In genomic region chr4:139417868-139418267, GRCm38 (mm10) we compare ENCODE assay signal across 25 mouse cellular contexts.
A peak's percentile ranks its signal among the peaks of the same experiment; 100 is the strongest.
DNase-seq lines count a peak whose midpoint lies in the region; ATAC-seq and TF ChIP-seq lines count a peak whose summit lies in the region.
"Had no signal": no experiment of that assay in that cellular context is flagged by ENCODE, and none has a peak within 500 bp of the region (broad histone marks: within the 10 kb centered on the region; RNA-seq: fewer than 3 reads in every experiment).

No protein-coding gene starts in this region.

- no peaks in the 10 kb centered on the region for H3K9me3 ChIP-seq in kidney, postnatal 0 days (replicated peaks; ENCODE audit: low read length)
- no peaks in the 10 kb centered on the region for H3K9me3 ChIP-seq in G1E (replicated peaks)
- H3K9me3 ChIP-seq in stomach, postnatal 0 days (ENCODE audit: control insufficient read depth, low read length), result no peaks in the 10 kb centered on the region
- H3K9me3 ChIP-seq in hindbrain, embryonic 10.5 days, result peaks cover 4% of the 10 kb centered on the region; the same call in 1 of the 2 replicates
- H3K9me3 ChIP-seq: embryonic facial prominence, embryonic 12.5 days; limb, embryonic 15.5 days; lung, embryonic 15.5 days had no signal

- DNase-seq in kidney, postnatal 0 days (ENCODE audit: low spot score), result no peak
- DNase-seq in kidney, postnatal 14 days, result no peak
- no peak for DNase-seq in testis, postnatal 14 days (ENCODE audit: low spot score)
- no peak for DNase-seq in G1E (ENCODE audit: low spot score)
- no peak for DNase-seq in stomach, postnatal 0 days (ENCODE audit: low spot score)
- no peak for DNase-seq in hindbrain, embryonic 10.5 days (ENCODE audit: low spot score)
- DNase-seq: adrenal gland, postnatal 14 days; B cell, adult 2 months; cerebellum, postnatal 10 days; gastrocnemius, postnatal 25 days; heart, adult 18-20 months; heart, postnatal 36 days; kidney, adult 8-10 months; kidney, postnatal 25 days; layer of hippocampus, adult 9-11 months; left cerebral cortex, postnatal 4 days; lung, postnatal 36 days; midbrain, embryonic 14.5 days; thymus, postnatal 36 days had no signal

- H3K4me1 ChIP-seq in kidney, postnatal 0 days (replicated peaks; ENCODE audit: insufficient read depth, low read length), result no peaks in the 10 kb centered on the region
- no peaks in the 10 kb centered on the region for H3K4me1 ChIP-seq in testis, adult 2 months (ENCODE audit: control insufficient read depth, insufficient read depth, low read length)
- H3K4me1 ChIP-seq in G1E (ENCODE audit: insufficient read depth, low read depth, low read length), result no peaks in the 10 kb centered on the region
- no peaks in the 10 kb centered on the region for H3K4me1 ChIP-seq in stomach, postnatal 0 days (replicated peaks; ENCODE audit: control insufficient read depth, insufficient read depth)
- no peaks in the 10 kb centered on the region for H3K4me1 ChIP-seq in hindbrain, embryonic 10.5 days (replicated peaks)
- H3K4me1 ChIP-seq: embryonic facial prominence, embryonic 12.5 days; limb, embryonic 15.5 days; lung, embryonic 15.5 days had no signal

- H3K27ac ChIP-seq in kidney, postnatal 0 days, result no peak overlapping the region
- no peak overlapping the region for H3K27ac ChIP-seq in testis, adult 2 months (ENCODE audit: control insufficient read depth, insufficient read depth, low read depth, low read length)
- no peak overlapping the region for H3K27ac ChIP-seq in stomach, postnatal 0 days (replicated peaks)
- H3K27ac ChIP-seq in hindbrain, embryonic 10.5 days, result no peak overlapping the region
- H3K27ac ChIP-seq: embryonic facial prominence, embryonic 12.5 days; hindbrain, embryonic 14.5 days; limb, embryonic 15.5 days; lung, embryonic 15.5 days had no signal

- 69% methylated on average over 1 of the region's 1 CpGs for WGBS in kidney, postnatal 0 days
- 32% methylated on average over 1 of the region's 1 CpGs for WGBS in stomach, postnatal 0 days
- 76% methylated on average over 1 of the region's 1 CpGs for WGBS in hindbrain, embryonic 10.5 days

- TF ChIP-seq CTCF in kidney, postnatal 0 days (IDR thresholded peaks at IDR 0.05; ENCODE audit: low read depth), result peak; percentile 14; the same call in 1 of the 2 replicates
- peak; percentile 24; the same call in 1 of the 2 replicates for TF ChIP-seq CTCF in testis, adult 2 months (IDR thresholded peaks at IDR 0.05; ENCODE audit: control insufficient read depth, insufficient read depth, insufficient replicate concordance, low read depth, low read length)
- TF ChIP-seq CTCF in G1E (IDR thresholded peaks at IDR 0.05; ENCODE audit: low read depth, low read length), result 0 out of 2 replicates have a peak, but pooled peaks have one; percentile 16
- TF ChIP-seq CTCF in stomach, postnatal 0 days (IDR thresholded peaks at IDR 0.05; ENCODE audit: low read depth), result peak; percentile 25

- ATAC-seq in kidney, postnatal 0 days (replicated peaks; ENCODE audit: low FRiP score, low read depth), result no peak
- no peak for ATAC-seq in G1E (ENCODE audit: extremely low read depth, insufficient number of reproducible peaks, low FRiP score, poor library complexity, severe bottlenecking)
- ATAC-seq in stomach, postnatal 0 days (ENCODE audit: low FRiP score, low TSS enrichment), result no peak
- ATAC-seq: inflammation-experienced regulatory T-cells, adult 6 months had no signal

- TF ChIP-seq POLR2A in testis, adult 2 months (IDR thresholded peaks at IDR 0.05; ENCODE audit: control insufficient read depth, low read depth, low read length), result no peak

- H3K27me3 ChIP-seq in kidney, postnatal 0 days (ENCODE audit: insufficient read depth, low read length), result no peaks in the 10 kb centered on the region
- no peaks in the 10 kb centered on the region for H3K27me3 ChIP-seq in testis, adult 2 months (ENCODE audit: control insufficient read depth, insufficient read depth, low read length)
- no peaks in the 10 kb centered on the region; the same call in 1 of the 2 replicates for H3K27me3 ChIP-seq in G1E (ENCODE audit: insufficient read depth, low read length)
- H3K27me3 ChIP-seq in stomach, postnatal 0 days (ENCODE audit: control insufficient read depth, insufficient read depth, low read length), result no peaks in the 10 kb centered on the region
- H3K27me3 ChIP-seq in hindbrain, embryonic 10.5 days (ENCODE audit: insufficient read depth, poor library complexity, severe bottlenecking), result no peaks in the 10 kb centered on the region
- H3K27me3 ChIP-seq: embryonic facial prominence, embryonic 12.5 days; limb, embryonic 15.5 days; lung, embryonic 15.5 days had no signal

- peaks cover 91% of the 10 kb centered on the region for H3K36me3 ChIP-seq in kidney, postnatal 0 days (ENCODE audit: insufficient read depth, low read length)
- H3K36me3 ChIP-seq in testis, adult 2 months (ENCODE audit: control insufficient read depth, insufficient read depth, low read length), result peaks cover 7% of the 10 kb centered on the region
- H3K36me3 ChIP-seq in G1E (replicated peaks), result peaks cover 100% of the 10 kb centered on the region
- peaks cover 64% of the 10 kb centered on the region for H3K36me3 ChIP-seq in stomach, postnatal 0 days (ENCODE audit: control insufficient read depth, insufficient read depth, low read length)
- H3K36me3 ChIP-seq in hindbrain, embryonic 10.5 days, result peaks cover 100% of the 10 kb centered on the region

- H3K4me3 ChIP-seq in kidney, postnatal 0 days (replicated peaks; ENCODE audit: low read depth, low read length), result no peak overlapping the region
- no peak overlapping the region for H3K4me3 ChIP-seq in testis, adult 2 months (ENCODE audit: control insufficient read depth, low read depth, low read length)
- no peak overlapping the region for H3K4me3 ChIP-seq in G1E (ENCODE audit: low read depth, low read length)
- H3K4me3 ChIP-seq in stomach, postnatal 0 days (ENCODE audit: low read depth, low read length), result no peak overlapping the region
- no peak overlapping the region for H3K4me3 ChIP-seq in hindbrain, embryonic 10.5 days
- H3K4me3 ChIP-seq: embryonic facial prominence, embryonic 12.5 days; limb, embryonic 15.5 days; lung, embryonic 15.5 days had no signal

- no peak overlapping the region for H3K4me2 ChIP-seq in kidney, postnatal 0 days (ENCODE audit: low read length)
- no peak overlapping the region for H3K4me2 ChIP-seq in stomach, postnatal 0 days (replicated peaks; ENCODE audit: low read depth)
- H3K4me2 ChIP-seq: embryonic facial prominence, embryonic 12.5 days; hindbrain, embryonic 14.5 days; limb, embryonic 15.5 days; lung, embryonic 15.5 days had no signal

- no peak overlapping the region for H3K9ac ChIP-seq in kidney, postnatal 0 days (ENCODE audit: low read depth, low read length)
- no peak overlapping the region for H3K9ac ChIP-seq in stomach, postnatal 0 days (ENCODE audit: low read length)
- H3K9ac ChIP-seq: embryonic facial prominence, embryonic 12.5 days; hindbrain, embryonic 14.5 days; limb, embryonic 15.5 days; lung, embryonic 15.5 days had no signal

- no peak for TF ChIP-seq EP300 in stomach, postnatal 0 days (optimal IDR thresholded peaks at IDR 0.05)
